Mouse (Mus musculus): ENCODE measurements around the gene Dsp. TPM values are rescaled to one million over a fixed set of nuclear protein-coding genes. Genes with fewer than 3 reads are reported as not detected.

The Dsp gene
- polyA plus RNA-seq, 1 experiment = 0.07 TPM

- Histone ChIP-seq H3K27ac (ENCODE audit: insufficient read depth, low read depth, low read length) (no peak overlapping the region), H3K4me1 (ENCODE audit: control insufficient read depth, insufficient read depth, low read length) (no peaks in the 10 kb centered on the region), H3K4me3 (ENCODE audit: insufficient read depth, low read length) (no peak overlapping the region)
- no peak for TF ChIP-seq CTCF (IDR thresholded peaks at IDR 0.05; ENCODE audit: low read depth, low read length)
- no peak for TF ChIP-seq POLR2A (IDR thresholded peaks at IDR 0.05; ENCODE audit: borderline replicate concordance, low read depth, low read length)
These were observed 69.2 kb downstream of the Dsp start for GRCm38 (mm10) chr13:38220331-38220730.

DNA sequence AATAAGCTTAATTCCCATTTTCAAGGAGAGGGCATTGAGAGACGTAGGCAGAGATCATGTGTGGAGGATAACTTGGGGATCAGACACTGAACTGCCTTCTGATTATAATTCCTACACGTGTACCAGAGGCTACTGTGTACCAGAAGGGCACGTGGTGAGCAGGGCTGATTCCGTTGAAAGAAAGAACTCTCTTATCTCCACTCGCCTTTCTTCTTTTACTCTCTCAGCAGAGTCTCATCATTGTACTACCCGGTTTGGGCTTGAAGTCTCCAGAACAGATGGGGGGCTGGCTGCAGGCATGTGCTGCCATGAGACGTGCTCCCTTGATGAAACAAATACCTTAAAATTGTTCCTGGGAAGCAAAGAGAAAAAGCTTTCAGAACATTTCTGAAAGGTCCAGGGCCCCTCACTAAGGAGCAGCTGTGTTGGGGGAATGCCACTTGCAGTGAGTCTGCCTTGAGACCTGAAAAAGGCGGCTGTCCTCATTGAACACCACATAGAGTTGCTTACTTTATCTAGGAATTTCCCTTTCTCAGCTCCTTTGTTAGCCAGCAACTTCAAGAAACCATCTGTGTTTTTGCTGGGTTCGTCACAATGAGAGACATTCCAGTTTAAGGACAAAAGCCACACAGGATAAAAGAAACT lies 79.2 kb downstream of the Dsp start:
- Histone ChIP-seq H3K27ac (ENCODE audit: insufficient read depth, low read depth, low read length) (no peak overlapping the region), H3K4me1 (ENCODE audit: control insufficient read depth, insufficient read depth, low read length) (no peaks in the 10 kb centered on the region), H3K4me3 (ENCODE audit: insufficient read depth, low read length) (no peak overlapping the region)
- TF ChIP-seq CTCF (IDR thresholded peaks at IDR 0.05; ENCODE audit: low read depth, low read length) (no peak), POLR2A (IDR thresholded peaks at IDR 0.05; ENCODE audit: borderline replicate concordance, low read depth, low read length) (no peak)

GRCm38 (mm10) chr13:38232411-38232810 lies 81.3 kb downstream of the Dsp start:
- Histone ChIP-seq H3K27ac (ENCODE audit: insufficient read depth, low read depth, low read length) (no peak overlapping the region), H3K4me1 (ENCODE audit: control insufficient read depth, insufficient read depth, low read length) (no peaks in the 10 kb centered on the region), H3K4me3 (ENCODE audit: insufficient read depth, low read length) (no peak overlapping the region)
- TF ChIP-seq POLR2A (IDR thresholded peaks at IDR 0.05; ENCODE audit: borderline replicate concordance, low read depth, low read length) (no peak), CTCF (IDR thresholded peaks at IDR 0.05; ENCODE audit: low read depth, low read length) (no peak)

DNA sequence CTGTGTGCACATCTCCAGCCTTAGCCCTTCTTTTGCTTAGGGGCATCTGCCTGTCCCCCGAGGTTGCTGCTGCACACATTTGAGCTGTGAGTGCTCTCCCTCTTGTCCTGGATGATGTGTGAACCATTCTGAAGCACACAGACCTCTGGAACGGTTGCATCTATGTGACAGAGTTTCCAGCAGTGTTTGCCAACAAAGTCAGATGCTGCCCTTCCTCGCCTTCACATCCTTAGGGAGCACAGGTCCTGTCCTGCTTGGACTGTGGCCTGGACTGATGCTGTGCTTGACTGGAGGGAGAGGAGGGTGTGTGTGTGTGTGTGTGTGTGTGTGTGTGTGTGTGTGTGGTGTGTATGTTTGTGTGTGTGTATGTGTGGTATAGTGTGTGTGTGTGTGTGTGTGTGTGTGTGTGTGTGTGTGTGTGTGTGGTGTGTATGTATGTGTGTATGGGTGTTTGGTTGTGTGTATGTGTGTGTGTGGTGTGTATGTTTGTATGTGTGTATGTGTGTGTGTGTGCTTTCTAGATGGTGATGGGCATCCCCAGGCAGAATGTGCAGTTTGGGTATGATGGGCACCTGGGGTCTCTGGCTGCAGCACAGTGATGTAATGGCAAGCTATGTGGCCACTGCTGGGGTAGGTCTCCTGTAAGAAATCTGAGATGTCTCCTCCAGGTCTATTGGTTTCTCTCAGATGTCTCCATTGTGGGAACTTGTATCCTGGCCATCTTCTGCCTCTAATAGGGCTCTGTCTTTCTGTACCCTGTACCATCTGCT lies 81.9 kb downstream of the Dsp start:
- Histone ChIP-seq H3K4me1 (ENCODE audit: control insufficient read depth, insufficient read depth, low read length) (no peaks in the 10 kb centered on the region), H3K4me3 (ENCODE audit: insufficient read depth, low read length) (no peak overlapping the region), H3K27ac (ENCODE audit: insufficient read depth, low read depth, low read length) (no peak overlapping the region)
- TF ChIP-seq CTCF (IDR thresholded peaks at IDR 0.05; ENCODE audit: low read depth, low read length) (no peak), POLR2A (IDR thresholded peaks at IDR 0.05; ENCODE audit: borderline replicate concordance, low read depth, low read length) (no peak)

DNA sequence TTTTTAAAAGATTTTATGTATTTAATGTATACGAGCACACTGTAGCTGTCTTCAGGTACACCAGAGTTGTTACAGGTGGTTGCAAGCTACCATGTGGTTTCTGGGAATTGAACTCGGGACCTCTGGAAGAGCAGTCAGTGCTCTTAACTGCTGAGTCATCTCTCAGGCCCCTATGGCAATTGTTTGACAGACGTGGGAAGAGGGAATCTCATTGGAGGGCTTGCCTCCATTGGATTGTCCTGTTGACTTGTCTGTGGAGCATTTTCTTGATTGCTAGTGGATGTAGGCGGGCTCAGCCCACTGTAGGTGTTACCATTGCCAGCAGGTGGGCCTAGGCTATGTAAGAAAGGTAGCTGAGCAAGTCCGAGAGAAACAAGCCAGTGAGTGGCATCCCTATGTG lies 83.6 kb downstream of the Dsp start:
- Histone ChIP-seq H3K4me1 (ENCODE audit: control insufficient read depth, insufficient read depth, low read length) (no peaks in the 10 kb centered on the region), H3K4me3 (ENCODE audit: insufficient read depth, low read length) (no peak overlapping the region), H3K27ac (ENCODE audit: insufficient read depth, low read depth, low read length) (no peak overlapping the region)
- no peak for TF ChIP-seq CTCF (IDR thresholded peaks at IDR 0.05; ENCODE audit: low read depth, low read length)
- no peak for TF ChIP-seq POLR2A (IDR thresholded peaks at IDR 0.05; ENCODE audit: borderline replicate concordance, low read depth, low read length)

DNA sequence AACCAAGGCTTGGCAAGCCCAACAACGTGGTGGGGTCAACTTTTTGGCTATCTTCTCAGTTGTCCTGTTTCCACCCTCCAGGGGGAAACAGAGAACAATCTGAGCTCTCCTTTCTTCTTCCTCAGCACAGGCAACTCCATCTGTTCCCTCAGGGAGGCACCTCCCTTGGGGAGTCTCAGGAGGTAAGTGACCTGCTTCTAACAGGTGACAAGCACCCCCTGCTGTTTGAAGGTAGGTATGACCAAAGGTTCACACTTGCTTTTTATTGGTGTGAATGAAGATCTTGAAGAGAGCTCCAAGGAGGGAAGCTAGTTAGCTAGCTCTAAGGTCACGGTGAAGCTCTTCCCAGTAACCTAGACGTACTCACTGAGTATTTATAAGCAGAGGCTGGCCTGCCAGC lies 84.3 kb downstream of the Dsp start:
- Histone ChIP-seq H3K27ac (ENCODE audit: insufficient read depth, low read depth, low read length) (no peak overlapping the region), H3K4me3 (ENCODE audit: insufficient read depth, low read length) (no peak overlapping the region), H3K4me1 (ENCODE audit: control insufficient read depth, insufficient read depth, low read length) (no peaks in the 10 kb centered on the region)
- no peak for TF ChIP-seq CTCF (IDR thresholded peaks at IDR 0.05; ENCODE audit: low read depth, low read length)
- TF ChIP-seq POLR2A (IDR thresholded peaks at IDR 0.05; ENCODE audit: borderline replicate concordance, low read depth, low read length) = no peak

DNA sequence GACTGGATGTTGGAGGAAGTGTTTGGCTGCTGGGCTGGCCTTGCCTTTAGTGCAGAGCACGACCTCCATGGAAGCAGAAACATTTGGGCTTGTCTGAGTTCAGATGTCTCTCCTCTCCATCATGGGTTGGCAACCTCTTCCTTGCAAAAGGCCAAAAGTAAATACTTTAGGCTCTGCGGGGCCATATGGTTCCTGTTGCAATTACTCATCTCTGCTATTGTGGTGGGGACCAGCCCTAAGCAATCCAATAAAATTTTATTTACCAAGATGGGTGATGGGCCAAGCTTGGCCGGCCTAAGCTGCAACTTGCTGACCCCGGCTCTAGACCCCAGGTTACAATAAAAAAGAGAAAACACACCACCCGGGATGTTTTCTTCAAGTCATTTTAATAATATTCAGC lies 97.1 kb downstream of the Dsp start:
- no peaks in the 10 kb centered on the region for H3K4me1 ChIP-seq (ENCODE audit: control insufficient read depth, insufficient read depth, low read length)
- no peak for TF ChIP-seq CTCF (IDR thresholded peaks at IDR 0.05; ENCODE audit: low read depth, low read length)
- TF ChIP-seq POLR2A (IDR thresholded peaks at IDR 0.05; ENCODE audit: borderline replicate concordance, low read depth, low read length) = no peak
- no peak overlapping the region for H3K4me3 ChIP-seq (ENCODE audit: insufficient read depth, low read length)
- no peak overlapping the region for H3K27ac ChIP-seq (ENCODE audit: insufficient read depth, low read depth, low read length)

Other genes with a start within 250 kb of the Dsp start
- gene Ssr1, start 157.1 kb upstream of the Dsp start, polyA plus RNA-seq (2012; ENCODE audit: insufficient read depth, insufficient read length, missing spikeins) = 74.3 and 89.8 TPM in 2 replicates
- 27.1 and 29.6 TPM in 2 replicates for gene Riok1, start 114.3 kb upstream of the Dsp start, polyA plus RNA-seq (2012; ENCODE audit: insufficient read depth, insufficient read length, missing spikeins)
- gene Cage1, start 114.2 kb upstream of the Dsp start, polyA plus RNA-seq (2012; ENCODE audit: insufficient read depth, insufficient read length, missing spikeins) = 0.44 and 0.51 TPM in 2 replicates
- 34.2 and 61.6 TPM in 2 replicates for gene Snrnp48, start 53.6 kb downstream of the Dsp start, polyA plus RNA-seq (2012; ENCODE audit: insufficient read depth, insufficient read length, missing spikeins)
- not detected in 2 replicates for gene Bmp6, start 193.8 kb downstream of the Dsp start, polyA plus RNA-seq (2012; ENCODE audit: insufficient read depth, insufficient read length, missing spikeins)